Mouse (Mus musculus) forebrain, embryonic 11.5 days (tissue): ENCODE results near the gene Chn2. TPM values are rescaled to one million over a fixed set of nuclear protein-coding genes. Genes with fewer than 3 reads are reported as not detected.

Experiments used
- ATAC-seq: fragments of 200-750 bp; cut with Nextera tagmentation; replicated peaks from 2 replicates; pipeline ENCODE4 v1.8.0; 2017; ENCODE audit warnings: moderate TSS enrichment; ENCODE audit not compliant: low FRiP score
- DNase-seq: peaks from one replicate; pipeline ENCODE4 v3.0.0-alpha.2; 2017; ENCODE audit warnings: low spot score
- H3K27ac ChIP-seq: fragments of 300-500 bp; sonication (generic); 2 replicates; pipeline ENCODE4 v1.5.1; 2014; ENCODE audit warnings: low read depth, low read length
- H3K27me3 ChIP-seq: fragments of 300-500 bp; sonication (generic); 2 replicates; pipeline ENCODE4 v1.6.1; 2014; ENCODE audit warnings: mild to moderate bottlenecking, low read length, mixed read lengths; ENCODE audit not compliant: control insufficient read depth, insufficient read depth
- H3K36me3 ChIP-seq: fragments of 300-500 bp; sonication (generic); 2 replicates; pipeline ENCODE4 v1.6.1; 2014; ENCODE audit warnings: mild to moderate bottlenecking, low read length, moderate library complexity, mixed read lengths; ENCODE audit not compliant: control insufficient read depth, insufficient read depth
- H3K4me1 ChIP-seq: fragments of 300-500 bp; sonication (generic); replicated peaks from 2 replicates; pipeline ENCODE4 v1.6.1; 2014; ENCODE audit warnings: low read length, mixed read lengths; ENCODE audit not compliant: control insufficient read depth, insufficient read depth
- H3K4me2 ChIP-seq: fragments of 300-500 bp; sonication (generic); 2 replicates; pipeline ENCODE4 v1.6.1; 2014; ENCODE audit warnings: low read depth, mild to moderate bottlenecking, low read length, moderate library complexity, mixed read lengths; ENCODE audit not compliant: severe bottlenecking
- H3K4me3 ChIP-seq: fragments of 300-500 bp; sonication (generic); 2 replicates; pipeline ENCODE4 v1.5.1; 2014; ENCODE audit warnings: low read depth, low read length
- H3K9ac ChIP-seq: fragments of 300-500 bp; sonication (generic); 2 replicates; pipeline ENCODE4 v1.6.1; 2014; ENCODE audit warnings: low read length
- H3K9me3 ChIP-seq: fragments of 300-500 bp; sonication (generic); 2 replicates; pipeline ENCODE4 v1.6.1; 2016; ENCODE audit warnings: low read length, mixed read lengths; ENCODE audit not compliant: control insufficient read depth
- WGBS: fragments of 180-500 bp; shearing (Covaris S2); extraction: QIAGEN DNeasy Blood & Tissue Kit; methylation state at CpG from one replicate; pipeline ENCODE4 v1.1.7; 2014; 5-methylcytosine and 5-hydroxymethylcytosine counted together
- polyA plus RNA-seq: library from polyadenylated mRNA; unstranded; fragments of >200 nt; fragmentation: Nextera tagmentation; extraction: Ambion mirVana; gene quantifications from 2 replicates; pipeline ENCODE4 v1.2.1, GENCODE M21; 2014

Chn2 gene
- polyA plus RNA-seq, 1 experiment from 2014 or later = 20.3 TPM

DNA sequence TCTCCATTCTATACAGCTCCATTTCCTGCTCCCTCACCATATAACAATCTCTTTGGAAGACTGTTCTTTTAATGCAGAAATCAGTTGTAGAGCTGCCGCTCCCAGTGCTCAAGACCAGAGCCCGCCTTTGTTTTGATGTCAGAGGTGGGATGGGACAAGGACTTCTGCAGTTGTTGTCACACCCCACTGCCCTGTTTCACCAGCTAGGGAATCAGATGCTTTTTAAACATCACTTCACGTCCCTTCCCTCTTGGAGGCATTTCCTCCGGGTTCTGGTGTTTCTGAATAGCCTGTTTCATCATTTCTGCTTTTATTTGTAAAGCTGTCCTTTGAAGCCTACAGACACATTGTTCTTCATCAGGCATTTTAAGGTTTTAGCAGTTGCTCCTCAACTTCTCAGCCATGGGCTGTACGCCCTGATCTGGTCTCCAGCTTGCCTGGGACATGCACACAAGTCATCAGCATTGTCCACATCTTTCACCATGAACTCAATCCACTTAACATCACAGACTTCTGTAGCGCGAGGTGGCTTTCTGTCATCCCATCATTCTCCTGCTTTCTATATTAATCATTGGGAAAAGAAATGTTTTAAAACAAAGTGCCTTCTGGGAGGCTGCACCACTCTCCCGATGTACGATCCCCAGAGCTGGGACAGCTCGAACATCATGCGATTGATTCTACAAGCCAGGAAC lies 160.8 kb downstream of the Chn2 start:
- Histone ChIP-seq H3K9ac (no peak overlapping the region), H3K27me3 (no peaks in the 10 kb centered on the region)

DNA sequence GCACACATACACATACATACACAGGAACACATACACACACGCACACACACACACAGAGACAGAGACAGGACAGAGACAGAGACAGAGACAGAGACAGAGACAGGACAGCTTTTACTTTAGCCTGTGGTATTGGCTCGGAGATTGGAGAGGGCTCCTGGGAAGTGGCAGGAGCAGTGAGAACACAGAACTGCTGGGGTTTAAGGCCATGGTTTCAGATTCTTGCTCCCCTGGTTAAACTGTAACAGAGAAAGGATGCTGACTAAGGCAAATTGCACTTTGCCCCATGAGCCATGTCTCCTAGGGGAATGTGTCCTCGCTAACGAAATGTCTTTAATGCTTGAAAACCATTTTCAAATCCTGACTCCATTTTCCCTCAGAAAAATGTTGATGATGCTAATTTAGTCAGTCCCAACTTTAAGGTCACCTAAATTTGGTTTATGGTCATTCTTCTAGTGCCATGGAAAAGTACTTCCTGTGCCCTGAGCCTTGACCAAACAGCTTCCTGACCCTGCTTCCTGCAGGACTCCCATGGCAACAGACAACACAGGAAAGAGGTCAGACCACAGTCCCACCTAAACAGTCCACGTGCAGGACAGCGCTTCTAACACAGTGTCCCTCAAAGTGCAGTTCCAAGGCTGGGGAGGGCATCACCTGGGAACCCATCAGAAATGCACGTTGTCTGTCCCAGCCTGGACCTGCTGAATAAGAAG lies 163.1 kb downstream of the Chn2 start:
- Histone ChIP-seq H3K4me2 (no peak overlapping the region), H3K9ac (no peak overlapping the region), H3K27ac (no peak overlapping the region), H3K27me3 (0 out of 2 replicates have a peak, but pooled peaks cover 2% of the 10 kb centered on the region), H3K9me3 (no peaks in the 10 kb centered on the region), H3K4me3 (no peak overlapping the region), H3K36me3 (no peaks in the 10 kb centered on the region), H3K4me1 (peaks cover 8% of the 10 kb centered on the region; the same call in 1 of the 2 replicates)
- 85% methylated on average over 7 of the region's 7 CpGs for WGBS
- no peak for ATAC-seq
- DNase-seq = no peak

More for the DNA sequence above, 160.8 kb downstream of the Chn2 start:
- Histone ChIP-seq H3K27ac (no peak overlapping the region), H3K4me1 (peaks cover 6% of the 10 kb centered on the region; the same call in 1 of the 2 replicates), H3K4me2 (no peak overlapping the region), H3K9me3 (no peaks in the 10 kb centered on the region), H3K36me3 (no peaks in the 10 kb centered on the region), H3K4me3 (no peak overlapping the region)
- 64% methylated on average over 11 of the region's 11 CpGs for WGBS
- DNase-seq (no peak), ATAC-seq (no peak)

DNA sequence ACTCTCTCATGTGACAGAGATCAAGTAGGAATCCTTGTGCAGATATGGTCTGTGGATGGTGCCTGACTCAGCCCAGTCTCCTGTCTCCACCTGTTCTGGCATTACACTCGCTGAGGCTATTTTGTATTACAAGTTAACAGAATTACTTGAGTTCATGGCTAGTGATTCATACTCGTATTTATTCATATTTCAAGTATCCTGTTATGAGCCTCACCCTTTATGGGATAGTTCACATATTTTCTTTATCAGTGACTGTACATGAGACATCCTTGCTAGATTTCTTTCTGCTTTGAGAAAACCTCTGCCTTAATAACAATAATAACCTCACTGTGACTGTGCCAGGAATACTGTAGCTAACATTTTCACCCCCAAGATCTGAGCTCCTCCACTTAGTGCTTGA lies 164.0 kb downstream of the Chn2 start:
- ATAC-seq (no peak), DNase-seq (no peak)
- 89% methylated on average over 2 of the region's 2 CpGs for WGBS
- H3K4me2 ChIP-seq = no peak overlapping the region
- peaks cover 8% of the 10 kb centered on the region; the same call in 1 of the 2 replicates for H3K4me1 ChIP-seq
- H3K4me3 ChIP-seq = no peak overlapping the region
- H3K27me3 ChIP-seq = peaks cover 2% of the 10 kb centered on the region; the same call in 1 of the 2 replicates
- H3K9me3 ChIP-seq = no peaks in the 10 kb centered on the region
- H3K36me3 ChIP-seq = no peaks in the 10 kb centered on the region
- no peak overlapping the region for H3K9ac ChIP-seq
- no peak overlapping the region for H3K27ac ChIP-seq

DNA sequence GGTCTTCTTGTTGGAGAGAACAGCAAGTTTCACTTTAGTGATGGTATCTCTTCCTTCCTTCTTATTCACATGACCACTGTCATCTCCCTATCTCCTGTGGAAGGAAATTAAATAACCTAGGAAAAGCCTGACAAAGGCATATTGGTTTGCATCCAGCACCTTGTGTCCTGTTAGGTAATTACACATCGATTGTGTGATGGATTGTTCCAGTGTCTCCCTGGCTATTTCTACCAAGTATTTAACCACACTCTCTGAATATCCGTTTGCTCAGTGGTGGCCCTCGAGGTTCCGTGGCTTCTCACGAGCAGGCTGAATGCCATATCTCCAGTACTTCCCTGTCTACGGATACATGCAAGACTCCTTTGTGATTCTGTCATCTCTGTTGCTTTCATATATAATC lies 164.6 kb downstream of the Chn2 start:
- no peak for ATAC-seq
- H3K36me3 ChIP-seq = no peaks in the 10 kb centered on the region

DNA sequence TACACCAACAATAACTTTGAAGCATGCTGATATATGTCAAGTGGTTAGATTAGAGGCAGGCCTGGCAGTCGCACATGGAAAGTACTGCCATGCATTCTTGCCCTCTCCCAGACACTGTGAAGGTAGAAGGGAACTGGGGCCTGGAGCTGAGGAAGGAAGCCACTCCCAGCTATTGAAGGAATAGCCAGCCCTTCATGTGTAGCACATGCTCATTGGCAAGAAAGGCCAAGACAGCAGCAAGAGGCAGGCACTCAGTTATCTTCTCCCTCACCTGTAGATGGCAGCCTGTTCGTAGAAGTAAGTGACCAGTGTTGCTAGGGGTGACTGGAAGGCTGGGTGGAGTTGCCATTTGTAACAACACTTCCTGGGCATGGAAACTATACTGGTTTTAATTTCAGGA lies 165.6 kb downstream of the Chn2 start:
- no peak for DNase-seq
- H3K9ac ChIP-seq = no peak overlapping the region
- no peak overlapping the region for H3K27ac ChIP-seq

More for the DNA sequence above, 164.6 kb downstream of the Chn2 start:
- 91% methylated on average over 6 of the region's 6 CpGs for WGBS
- Histone ChIP-seq H3K4me1 (peaks cover 8% of the 10 kb centered on the region; the same call in 1 of the 2 replicates), H3K27me3 (peaks cover 2% of the 10 kb centered on the region; the same call in 1 of the 2 replicates), H3K27ac (no peak overlapping the region), H3K4me2 (no peak overlapping the region), H3K9me3 (no peaks in the 10 kb centered on the region), H3K4me3 (no peak overlapping the region), H3K9ac (no peak overlapping the region)
- DNase-seq = no peak

DNA sequence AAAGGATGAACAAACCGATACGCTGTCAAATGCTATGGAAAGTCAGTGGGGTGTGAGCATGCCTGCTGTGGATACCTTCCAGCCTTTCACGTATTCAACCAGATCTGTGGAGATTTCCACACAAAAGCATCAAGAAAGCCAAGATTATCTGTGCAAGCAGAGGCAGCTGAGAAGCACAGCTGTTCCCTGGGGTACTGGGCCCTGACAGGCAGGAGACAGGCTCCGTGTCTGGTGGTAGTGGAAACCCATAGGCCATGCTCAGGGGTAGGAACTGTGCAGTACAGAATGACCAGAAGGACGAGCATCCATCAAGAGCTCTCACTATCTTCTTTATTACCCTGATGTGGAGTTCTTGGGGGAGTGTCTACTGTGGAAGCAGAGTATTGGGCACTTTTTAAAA lies 166.1 kb downstream of the Chn2 start:
- H3K9ac ChIP-seq = no peak overlapping the region
- no peaks in the 10 kb centered on the region for H3K9me3 ChIP-seq
- H3K36me3 ChIP-seq = no peaks in the 10 kb centered on the region
- peaks cover 2% of the 10 kb centered on the region; the same call in 1 of the 2 replicates for H3K4me1 ChIP-seq
- ATAC-seq (no peak), DNase-seq (no peak)
- H3K27ac ChIP-seq = no peak overlapping the region
- H3K27me3 ChIP-seq = peaks cover 2% of the 10 kb centered on the region; the same call in 1 of the 2 replicates
- WGBS = 32% methylated on average over 5 of the region's 5 CpGs
- H3K4me2 ChIP-seq = no peak overlapping the region
- H3K4me3 ChIP-seq = no peak overlapping the region

More for the DNA sequence above, 165.6 kb downstream of the Chn2 start:
- Histone ChIP-seq H3K36me3 (no peaks in the 10 kb centered on the region), H3K9me3 (no peaks in the 10 kb centered on the region), H3K27me3 (peaks cover 2% of the 10 kb centered on the region; the same call in 1 of the 2 replicates), H3K4me2 (no peak overlapping the region), H3K4me3 (no peak overlapping the region), H3K4me1 (peaks cover 8% of the 10 kb centered on the region; the same call in 1 of the 2 replicates)
- 26% methylated on average over 2 of the region's 2 CpGs for WGBS
- ATAC-seq = no peak

DNA sequence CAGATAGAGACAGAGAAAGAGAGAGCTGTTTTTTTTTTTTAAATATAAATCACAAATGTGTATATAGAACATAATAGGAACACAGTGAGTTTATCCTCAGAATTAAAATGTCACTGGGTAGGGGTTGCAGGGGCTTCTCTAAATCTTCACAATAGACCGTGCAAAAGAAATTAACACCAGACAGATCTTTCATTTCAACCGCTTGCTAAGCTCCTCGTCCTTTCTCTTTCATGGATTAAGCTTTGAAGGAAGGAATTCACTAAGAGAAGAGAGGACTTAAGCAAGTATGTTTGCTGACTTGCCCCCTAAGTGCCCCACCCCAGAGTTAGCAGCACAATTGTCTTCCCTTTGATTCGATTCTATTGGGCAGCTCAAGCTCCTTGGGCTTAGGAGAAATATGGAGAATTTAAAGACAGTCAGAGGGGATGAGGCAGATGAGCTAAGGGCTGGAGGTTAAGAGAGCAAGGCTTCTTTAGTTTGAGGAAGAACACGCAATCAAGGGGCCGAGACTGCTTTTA lies 166.9 kb downstream of the Chn2 start:
- Histone ChIP-seq H3K4me3 (no peak overlapping the region), H3K27ac (no peak overlapping the region), H3K4me2 (no peak overlapping the region), H3K4me1 (0 out of 2 replicates have a peak, but pooled peaks cover 2% of the 10 kb centered on the region), H3K36me3 (no peaks in the 10 kb centered on the region), H3K27me3 (peaks cover 2% of the 10 kb centered on the region; the same call in 1 of the 2 replicates), H3K9me3 (no peaks in the 10 kb centered on the region), H3K9ac (no peak overlapping the region)
- no peak for ATAC-seq
- WGBS = 17% methylated on average over 6 of the region's 6 CpGs
- DNase-seq = no peak

DNA sequence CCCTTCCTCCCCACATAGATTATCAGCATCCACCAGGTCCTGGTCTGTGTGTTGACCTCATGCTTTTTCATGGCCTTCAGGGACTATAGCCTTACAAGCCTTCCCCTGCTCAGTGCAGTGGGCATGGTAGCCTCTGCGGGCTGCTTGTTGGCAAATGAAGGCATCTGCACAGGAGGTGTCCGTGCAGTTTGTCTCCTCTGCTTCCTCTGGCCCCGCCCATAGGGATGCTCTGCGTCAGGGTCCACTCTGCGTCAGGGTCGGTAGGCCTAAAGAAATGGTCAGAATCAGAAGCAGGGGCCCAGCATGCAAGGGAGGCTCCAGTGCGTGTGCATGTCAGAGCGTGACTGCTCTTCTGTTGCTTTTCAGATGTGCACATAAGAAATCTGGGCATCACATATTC lies 169.4 kb downstream of the Chn2 start:
- H3K36me3 ChIP-seq = no peaks in the 10 kb centered on the region
- no peak for DNase-seq
- no peak overlapping the region for H3K4me2 ChIP-seq
- H3K27ac ChIP-seq = no peak overlapping the region
- H3K4me1 ChIP-seq = 0 out of 2 replicates have a peak, but pooled peaks cover 2% of the 10 kb centered on the region
- peaks cover 2% of the 10 kb centered on the region; the same call in 1 of the 2 replicates for H3K27me3 ChIP-seq
- H3K4me3 ChIP-seq = no peak overlapping the region
- H3K9ac ChIP-seq = no peak overlapping the region
- 87% methylated on average over 8 of the region's 8 CpGs for WGBS
- no peaks in the 10 kb centered on the region for H3K9me3 ChIP-seq
- ATAC-seq = no peak
